In genomic region chr17:35544680-35545079, GRCm38 (mm10) we compare ENCODE assay signal across 8 mouse cellular contexts. TPM values are rescaled to one million over a fixed set of nuclear protein-coding genes. Genes with fewer than 3 reads are reported as not detected.
DNase-seq lines count a peak whose midpoint lies in the region; ATAC-seq and TF ChIP-seq lines count a peak whose summit lies in the region.

No protein-coding gene starts in this region.

- H3K9me3 ChIP-seq in kidney, embryonic 14.5 days (ENCODE audit: control insufficient read depth, low read length) = no peaks in the 10 kb centered on the region
- H3K9me3 ChIP-seq in G1E (replicated peaks) = no peaks in the 10 kb centered on the region
- H3K9me3 ChIP-seq in midbrain, embryonic 13.5 days = no peaks in the 10 kb centered on the region

- H3K4me1 ChIP-seq in kidney, embryonic 14.5 days (ENCODE audit: control insufficient read depth, insufficient read depth, low read length) = no peaks in the 10 kb centered on the region
- no peaks in the 10 kb centered on the region for H3K4me1 ChIP-seq in G1E (ENCODE audit: insufficient read depth, low read depth, low read length)
- peaks cover 13% of the 10 kb centered on the region for H3K4me1 ChIP-seq in cerebellum, adult 2 months (ENCODE audit: control insufficient read depth, insufficient read depth, low read length)
- H3K4me1 ChIP-seq in midbrain, embryonic 13.5 days (replicated peaks) = peaks cover 19% of the 10 kb centered on the region

- H3K27ac ChIP-seq in kidney, embryonic 14.5 days (ENCODE audit: low read depth, low read length) = no peak overlapping the region
- H3K27ac ChIP-seq in cerebellum, adult 2 months (ENCODE audit: insufficient read depth, low read length) = no peak overlapping the region
- no peak overlapping the region for H3K27ac ChIP-seq in midbrain, embryonic 13.5 days

- H3K36me3 ChIP-seq in kidney, embryonic 14.5 days (ENCODE audit: control insufficient read depth, insufficient read depth, low read length) = no peaks in the 10 kb centered on the region
- H3K36me3 ChIP-seq in G1E (replicated peaks) = no peaks in the 10 kb centered on the region
- H3K36me3 ChIP-seq in midbrain, embryonic 13.5 days = no peaks in the 10 kb centered on the region

- ATAC-seq in kidney, embryonic 14.5 days (ENCODE audit: low FRiP score, low TSS enrichment) = no peak
- ATAC-seq in G1E (ENCODE audit: extremely low read depth, insufficient number of reproducible peaks, low FRiP score, poor library complexity, severe bottlenecking) = no peak
- ATAC-seq in midbrain, embryonic 13.5 days = peak; percentile 8; the same call in 1 of the 2 replicates

- 34% methylated on average over 6 of the region's 6 CpGs for WGBS in kidney, embryonic 14.5 days
- 35% methylated on average over 6 of the region's 6 CpGs for WGBS in cerebellum, adult 2 months
- WGBS in midbrain, embryonic 13.5 days = 31% methylated on average over 6 of the region's 6 CpGs

- H3K4me2 ChIP-seq in kidney, embryonic 14.5 days (replicated peaks; ENCODE audit: low read depth, low read length) = no peak overlapping the region
- no peak overlapping the region for H3K4me2 ChIP-seq in midbrain, embryonic 13.5 days (replicated peaks)

- TF ChIP-seq CTCF in G1E (IDR thresholded peaks at IDR 0.05; ENCODE audit: low read depth, low read length) = peak; percentile 63
- TF ChIP-seq CTCF in cerebellum, adult 2 months (IDR thresholded peaks at IDR 0.05; ENCODE audit: borderline replicate concordance, insufficient read depth, low read depth, low read length) = peak; percentile 69

- DNase-seq in kidney, adult 11 months = peak; percentile 41
- peak; percentile 31 for DNase-seq in G1E (ENCODE audit: low spot score)
- peak; percentile 43 to 68 for DNase-seq in cerebellum, adult 2 months
- DNase-seq in frontal cortex, postnatal 36 days (ENCODE audit: low spot score in 2 of 2) = peak; percentile 51 to 75
- DNase-seq in layer of hippocampus, postnatal 14 days (ENCODE audit: low spot score in 2 of 2) = peak; percentile 59 to 70
- peak; percentile 54 for DNase-seq in thymus, postnatal 14 days

- no peak overlapping the region for H3K4me3 ChIP-seq in kidney, embryonic 14.5 days (ENCODE audit: low read length)
- H3K4me3 ChIP-seq in G1E (ENCODE audit: low read depth, low read length) = no peak overlapping the region
- no peak overlapping the region for H3K4me3 ChIP-seq in cerebellum, adult 2 months (replicated peaks; ENCODE audit: insufficient read depth, low read depth, low read length)
- no peak overlapping the region for H3K4me3 ChIP-seq in midbrain, embryonic 13.5 days (replicated peaks)

- no peak for TF ChIP-seq POLR2A in cerebellum, adult 2 months (IDR thresholded peaks at IDR 0.05; ENCODE audit: borderline replicate concordance, insufficient read depth, low read length)

- H3K9ac ChIP-seq in kidney, embryonic 14.5 days (ENCODE audit: low read depth, low read length) = no peak overlapping the region
- H3K9ac ChIP-seq in midbrain, embryonic 13.5 days (replicated peaks) = no peak overlapping the region

- H3K27me3 ChIP-seq in kidney, embryonic 14.5 days (ENCODE audit: control insufficient read depth, insufficient read depth, low read length) = no peaks in the 10 kb centered on the region
- H3K27me3 ChIP-seq in G1E (ENCODE audit: insufficient read depth, low read length) = peaks cover 1% of the 10 kb centered on the region; the same call in 1 of the 2 replicates
- no peaks in the 10 kb centered on the region for H3K27me3 ChIP-seq in cerebellum, adult 2 months (ENCODE audit: control insufficient read depth, insufficient read depth, low read length)
- H3K27me3 ChIP-seq in midbrain, embryonic 13.5 days = no peaks in the 10 kb centered on the region

RNA-seq across cellular contexts. Expression of gene Cdsn, which starts 7.2 kb away (rescaled TPM):
- not detected in 2 replicates for polyA plus RNA-seq in kidney, embryonic 14.5 days (2014; fragmentation: Nextera tagmentation; extraction: Ambion mirVana)
- total RNA-seq in G1E (2014; fragmentation: Nextera tagmentation) (not detected in 2 replicates), G1E (2017) (not detected in 2 replicates)
- polyA plus RNA-seq in G1E (2012) = not detected in 2 replicates
- 0.05 and 0.16 TPM in 2 replicates for polyA plus RNA-seq in cerebellum, adult 2 months (2012; rRNA removed)
- under 1 TPM; 0.14 to 0.44 TPM for total RNA-seq in layer of hippocampus, postnatal 14 days (2021)
- 0.06 and 0.11 TPM in 2 replicates for polyA plus RNA-seq in midbrain, embryonic 13.5 days (2015; fragmentation: Nextera tagmentation; extraction: Ambion mirVana)

RNA-seq across cellular contexts. Expression of gene Psors1c2, which starts 11.7 kb away (rescaled TPM):
- 0.79 and 0.80 TPM in 2 replicates for polyA plus RNA-seq in kidney, embryonic 14.5 days (2014; fragmentation: Nextera tagmentation; extraction: Ambion mirVana)
- total RNA-seq in G1E (2014; fragmentation: Nextera tagmentation) (not detected in 2 replicates), G1E (2017) (0.22 TPM in 1 of 2 replicates, not detected in the other)
- 1.1 TPM in 2 replicates for polyA plus RNA-seq in G1E (2012)
- polyA plus RNA-seq in cerebellum, adult 2 months (2012; rRNA removed) = not detected in 2 replicates
- total RNA-seq in layer of hippocampus, postnatal 14 days (2021) = under 1 TPM in 1 of 2 experiments, not detected in 1; 0.55 TPM
- 0.73 and 1.1 TPM in 2 replicates for polyA plus RNA-seq in midbrain, embryonic 13.5 days (2015; fragmentation: Nextera tagmentation; extraction: Ambion mirVana)

RNA-seq across cellular contexts. Expression of gene 2300002M23Rik, which starts 22.6 kb away (rescaled TPM):
- not detected in 2 replicates for polyA plus RNA-seq in kidney, embryonic 14.5 days (2014; fragmentation: Nextera tagmentation; extraction: Ambion mirVana)
- total RNA-seq in G1E (2014; fragmentation: Nextera tagmentation) = not detected in 2 replicates
- total RNA-seq in G1E (2017) = 0.27 TPM in 1 of 2 replicates, not detected in the other
- not detected in 2 replicates for polyA plus RNA-seq in G1E (2012)
- not detected in 2 replicates for polyA plus RNA-seq in cerebellum, adult 2 months (2012; rRNA removed)
- total RNA-seq in layer of hippocampus, postnatal 14 days (2021) = not detected
- not detected in 2 replicates for polyA plus RNA-seq in midbrain, embryonic 13.5 days (2015; fragmentation: Nextera tagmentation; extraction: Ambion mirVana)

RNA-seq across cellular contexts. Expression of gene Cchcr1, which starts 27.8 kb away (rescaled TPM):
- 10.3 and 19.1 TPM in 2 replicates for polyA plus RNA-seq in kidney, embryonic 14.5 days (2014; fragmentation: Nextera tagmentation; extraction: Ambion mirVana)
- 13.3 and 14.1 TPM in 2 replicates for total RNA-seq in G1E (2014; fragmentation: Nextera tagmentation)
- 12.3 and 12.5 TPM in 2 replicates for total RNA-seq in G1E (2017)
- polyA plus RNA-seq in G1E (2012) = 18.7 and 19.3 TPM in 2 replicates
- polyA plus RNA-seq in cerebellum, adult 2 months (2012; rRNA removed) = 6.5 and 9.6 TPM in 2 replicates
- total RNA-seq in layer of hippocampus, postnatal 14 days (2021) = 1 to 10 TPM; 6.1 to 6.5 TPM
- polyA plus RNA-seq in midbrain, embryonic 13.5 days (2015; fragmentation: Nextera tagmentation; extraction: Ambion mirVana) = 6.5 and 8.4 TPM in 2 replicates

RNA-seq across cellular contexts. Expression of gene Tcf19, which starts 28.1 kb away (rescaled TPM):
- 67.8 and 68.1 TPM in 2 replicates for polyA plus RNA-seq in kidney, embryonic 14.5 days (2014; fragmentation: Nextera tagmentation; extraction: Ambion mirVana)
- total RNA-seq in G1E (2014; fragmentation: Nextera tagmentation) (67.4 and 74.5 TPM in 2 replicates), G1E (2017) (29.8 and 37.2 TPM in 2 replicates)
- 62.1 and 63.4 TPM in 2 replicates for polyA plus RNA-seq in G1E (2012)
- polyA plus RNA-seq in cerebellum, adult 2 months (2012; rRNA removed) = 5.7 and 6.7 TPM in 2 replicates
- 1 to 10 TPM; 5.3 to 6.5 TPM for total RNA-seq in layer of hippocampus, postnatal 14 days (2021)
- polyA plus RNA-seq in midbrain, embryonic 13.5 days (2015; fragmentation: Nextera tagmentation; extraction: Ambion mirVana) = 23.1 and 23.2 TPM in 2 replicates
